19 mouse cellular contexts compared by ENCODE assay signal in the genomic region with DNA sequence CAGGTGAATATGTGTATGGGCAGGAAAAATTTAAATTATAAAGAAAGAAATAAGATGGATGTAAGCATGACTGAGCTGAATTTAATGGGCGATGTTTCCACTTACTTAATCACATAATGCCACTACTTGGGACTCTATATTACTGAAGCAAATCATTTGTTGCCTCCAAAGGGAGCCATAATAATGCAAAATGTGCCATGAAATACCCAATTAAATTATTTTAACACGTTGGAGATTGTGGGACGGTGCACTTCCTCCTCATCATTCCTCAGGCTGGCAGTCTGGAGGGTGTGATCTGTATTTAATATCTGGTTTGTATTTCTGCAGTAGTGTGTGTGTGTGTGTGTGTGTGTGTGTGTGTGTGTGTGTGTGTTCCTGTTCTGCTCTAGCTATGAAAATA.
"Had no signal": no experiment of that assay in that cellular context is flagged by ENCODE, and none has a peak within 500 bp of the region (broad histone marks: within the 10 kb centered on the region; RNA-seq: fewer than 3 reads in every experiment).

No protein-coding gene starts in this region.

- H3K36me3 ChIP-seq: liver, embryonic 13.5 days; liver, embryonic 15.5 days; lung, embryonic 15.5 days; midbrain, embryonic 13.5 days; midbrain, embryonic 15.5 days had no signal

- DNase-seq: liver, embryonic 13.5 days; liver, postnatal 0 days; lung, adult 2 months; lung, postnatal 14 days; lung, postnatal 36 days; right cerebral cortex, postnatal 14 days; right cerebral cortex, postnatal 4 days; spleen, adult 18-20 months; thymus, adult 2 months; thymus, postnatal 25 days; thymus, postnatal 4 days had no signal

- H3K27me3 ChIP-seq: liver, embryonic 13.5 days; liver, embryonic 15.5 days; lung, embryonic 15.5 days; megakaryocyte, embryonic 14.5 days; midbrain, embryonic 13.5 days; midbrain, embryonic 15.5 days had no signal

- H3K4me3 ChIP-seq: liver, embryonic 13.5 days; liver, embryonic 15.5 days; lung, embryonic 15.5 days; megakaryocyte, embryonic 14.5 days; midbrain, embryonic 13.5 days; midbrain, embryonic 15.5 days had no signal

- H3K9ac ChIP-seq: liver, embryonic 13.5 days; liver, embryonic 15.5 days; liver, postnatal 0 days; lung, embryonic 15.5 days; midbrain, embryonic 13.5 days; midbrain, embryonic 15.5 days had no signal

- ATAC-seq: liver, postnatal 0 days; lung, postnatal 0 days; midbrain, embryonic 13.5 days; midbrain, embryonic 15.5 days had no signal

- H3K4me2 ChIP-seq: liver, embryonic 13.5 days; liver, embryonic 15.5 days; lung, embryonic 15.5 days; midbrain, embryonic 11.5 days; midbrain, embryonic 13.5 days; midbrain, embryonic 15.5 days had no signal

- H3K9me3 ChIP-seq: liver, embryonic 15.5 days; lung, embryonic 15.5 days; midbrain, embryonic 13.5 days; midbrain, embryonic 15.5 days had no signal

- H3K4me1 ChIP-seq: liver, embryonic 13.5 days; liver, embryonic 15.5 days; lung, embryonic 15.5 days; megakaryocyte, embryonic 14.5 days; midbrain, embryonic 13.5 days; midbrain, embryonic 15.5 days had no signal

- H3K27ac ChIP-seq: liver, embryonic 13.5 days; liver, embryonic 15.5 days; lung, embryonic 15.5 days; macrophage; midbrain, embryonic 13.5 days; midbrain, embryonic 15.5 days had no signal
